Mouse (Mus musculus): Measurements from ENCODE around the gene Mt1. TPM values are rescaled to one million over a fixed set of nuclear protein-coding genes. Genes with fewer than 3 reads are reported as not detected.

Gene Mt1
- polyA plus RNA-seq (2017; shearing (Covaris generic)): 33.8 TPM

GRCm38 (mm10) chr8:94178857-94179712 lies at the start of gene Mt1:
Mt1 (plus strand) TSS chr8:94179082.

GRCm38 (mm10) chr8:94136933-94137332 lies 41.9 kb upstream of the Mt1 start, which contains the start of gene Mt4:
Mt4 (plus strand) TSS chr8:94137197.

GRCm38 (mm10) chr8:94152513-94153300 lies 26.2 kb upstream of the Mt1 start, which contains the start of gene Mt3:
Mt3 (plus strand) TSS chr8:94152607.

GRCm38 (mm10) chr8:94172075-94172808 lies 6.6 kb upstream of the Mt1 start, which contains the start of gene Mt2:
Mt2 (plus strand) TSS chr8:94172664.

GRCm38 (mm10) chr8:94214252-94215173 lies 35.6 kb downstream of the Mt1 start, which contains the start of gene Nup93:
Nup93 (plus strand) TSS chr8:94214564.

Other genes starting within 250 kb of the Mt1 start
- gene Amfr, start 166.2 kb upstream of the Mt1 start, polyA plus RNA-seq (2017; shearing (Covaris generic)): 134 TPM
- 106 TPM for gene Nudt21, start 142.1 kb upstream of the Mt1 start, polyA plus RNA-seq (2017; shearing (Covaris generic))
- 13.2 TPM for gene Ogfod1, start 141.9 kb upstream of the Mt1 start, polyA plus RNA-seq (2017; shearing (Covaris generic))
- gene Bbs2, start 80.2 kb upstream of the Mt1 start, polyA plus RNA-seq (2017; shearing (Covaris generic)): 11.4 TPM
- not detected for gene Mt4, start 41.9 kb upstream of the Mt1 start, polyA plus RNA-seq (2017; shearing (Covaris generic))
- not detected for gene Mt3, start 26.5 kb upstream of the Mt1 start, polyA plus RNA-seq (2017; shearing (Covaris generic))
- gene Mt2, start 6.4 kb upstream of the Mt1 start, polyA plus RNA-seq (2017; shearing (Covaris generic)): 6.5 TPM
- 35.0 TPM for gene Nup93, start 35.5 kb downstream of the Mt1 start, polyA plus RNA-seq (2017; shearing (Covaris generic))
- gene Slc12a3, start 150.1 kb downstream of the Mt1 start, polyA plus RNA-seq (2017; shearing (Covaris generic)): 0.11 TPM
- 187 TPM for gene Herpud1, start 207.4 kb downstream of the Mt1 start, polyA plus RNA-seq (2017; shearing (Covaris generic))

Measured in effector memory CD4-positive, alpha-beta T cell, adult 5 months (primary cell).